Mouse (Mus musculus) spleen, adult 12 weeks (tissue): ENCODE measurements around the gene Nanp.

Experiments
- DNase-seq: peaks from one replicate; pipeline ENCODE4 v3.0.0; 2022; ENCODE audit warnings: low spot score

Gene Nanp

DNA sequence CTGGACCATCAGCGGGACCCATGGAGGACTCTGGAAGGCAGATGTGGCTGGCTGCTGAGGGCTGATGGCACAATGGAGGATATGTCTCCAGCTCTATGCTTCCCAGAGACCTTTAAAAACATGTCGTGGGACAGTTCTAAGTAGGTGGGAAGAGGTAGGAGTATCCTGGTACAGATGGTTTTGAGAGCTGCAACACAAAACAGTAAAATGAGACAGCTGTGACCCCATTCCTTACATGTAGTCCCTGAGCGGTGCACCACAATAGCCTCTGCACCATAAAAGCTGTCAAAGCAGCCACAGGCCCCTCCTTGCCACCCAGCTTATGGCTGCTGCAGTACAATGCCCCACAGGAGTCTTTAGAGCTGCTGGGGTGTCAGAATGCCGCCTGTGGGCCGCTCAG, 41.6 kb downstream of the Nanp start:
- no peak for DNase-seq

DNA sequence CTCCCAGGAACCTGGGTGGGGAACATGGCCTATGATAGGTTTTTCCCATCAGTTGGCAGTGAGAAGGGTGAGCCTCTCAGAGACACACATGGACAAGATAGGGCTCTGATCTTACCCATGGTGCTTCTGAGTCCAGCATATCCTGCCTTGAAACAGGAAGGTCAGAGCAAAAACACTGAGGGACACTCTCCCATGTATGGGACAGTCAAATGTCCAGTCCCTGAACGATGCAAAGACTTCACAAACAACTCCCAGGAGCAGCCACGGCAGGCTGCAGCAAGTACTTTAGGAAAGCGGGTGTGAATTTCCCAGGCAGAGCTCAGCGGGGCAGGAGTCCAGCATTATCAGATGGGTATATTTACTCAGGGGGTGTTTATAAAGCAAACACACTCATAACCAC, 43.9 kb downstream of the Nanp start:
- DNase-seq = no peak

DNA sequence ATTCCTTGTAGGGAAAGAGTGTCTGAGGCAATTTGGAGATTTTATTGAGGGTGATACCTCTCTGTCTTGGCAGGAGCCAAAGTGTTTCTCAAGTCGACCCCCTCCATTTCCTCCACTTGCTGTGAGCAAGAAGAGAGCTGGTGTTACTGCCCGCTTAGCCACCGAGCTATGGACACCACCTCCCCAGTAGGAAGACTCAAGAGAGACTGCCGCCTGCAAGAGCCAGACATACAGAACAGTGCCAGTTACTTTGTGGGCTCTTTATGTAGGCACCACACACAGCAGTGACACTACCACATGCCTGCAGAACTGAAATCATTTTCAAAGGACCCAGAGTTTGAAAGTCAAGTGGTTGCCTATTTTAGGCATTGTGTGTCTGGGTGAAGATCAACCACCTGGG, 48.1 kb downstream of the Nanp start:
- DNase-seq = no peak

DNA sequence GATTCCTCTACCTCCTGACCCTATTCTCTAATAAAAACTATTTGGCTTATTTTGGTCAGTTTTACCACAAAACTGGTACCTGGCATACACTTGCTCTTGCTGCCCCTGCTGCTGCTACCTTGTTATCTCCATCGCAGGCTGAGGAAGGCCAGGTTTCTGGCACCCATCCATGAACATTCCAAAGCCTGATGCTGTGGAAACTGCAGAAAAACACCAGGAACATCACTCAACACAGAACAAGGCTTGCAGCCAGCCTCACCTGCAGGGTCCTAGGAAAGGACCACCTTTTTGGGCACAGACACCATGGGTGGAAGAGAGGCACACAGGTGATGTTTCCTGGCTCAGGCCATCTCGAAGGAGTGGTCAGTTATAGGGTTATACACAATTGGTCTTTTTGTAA, 48.7 kb downstream of the Nanp start:
- no peak for DNase-seq

DNA sequence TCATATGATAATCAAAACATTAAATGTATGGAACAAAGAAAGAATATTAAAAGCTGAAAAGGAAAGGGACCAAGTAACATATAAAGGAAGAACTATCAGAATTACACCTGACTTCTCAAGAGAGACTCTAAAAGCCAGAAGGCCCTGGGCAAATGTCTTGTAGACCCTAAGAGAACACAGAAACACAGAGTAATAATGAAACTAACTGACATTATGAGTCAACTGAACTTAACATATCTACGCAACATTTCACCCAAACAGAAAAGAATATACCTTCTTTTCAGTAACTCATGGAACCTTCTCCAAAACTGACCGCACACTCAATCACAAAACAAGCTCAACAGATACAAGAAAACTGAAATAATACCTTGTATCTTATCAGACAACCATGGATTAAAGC, 53.8 kb downstream of the Nanp start:
- no peak for DNase-seq

DNA sequence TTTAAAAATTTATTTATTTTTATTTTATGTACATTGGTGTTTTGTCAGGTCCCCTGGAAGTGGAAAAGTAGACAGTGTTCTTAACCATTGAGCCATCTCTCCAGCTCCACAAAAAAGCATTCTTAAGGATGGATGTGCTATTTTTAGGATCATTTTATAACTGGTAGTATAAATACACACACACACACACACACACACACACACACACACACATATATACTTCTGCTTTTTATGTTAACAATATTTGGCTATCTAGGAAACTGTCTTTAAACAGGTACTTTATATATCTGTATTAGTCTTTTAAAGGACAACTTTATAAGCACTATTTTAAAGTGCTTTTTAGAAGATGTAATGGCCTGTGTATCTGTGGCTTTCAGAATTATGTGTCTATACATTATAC, 57.1 kb downstream of the Nanp start:
- no peak for DNase-seq

DNA sequence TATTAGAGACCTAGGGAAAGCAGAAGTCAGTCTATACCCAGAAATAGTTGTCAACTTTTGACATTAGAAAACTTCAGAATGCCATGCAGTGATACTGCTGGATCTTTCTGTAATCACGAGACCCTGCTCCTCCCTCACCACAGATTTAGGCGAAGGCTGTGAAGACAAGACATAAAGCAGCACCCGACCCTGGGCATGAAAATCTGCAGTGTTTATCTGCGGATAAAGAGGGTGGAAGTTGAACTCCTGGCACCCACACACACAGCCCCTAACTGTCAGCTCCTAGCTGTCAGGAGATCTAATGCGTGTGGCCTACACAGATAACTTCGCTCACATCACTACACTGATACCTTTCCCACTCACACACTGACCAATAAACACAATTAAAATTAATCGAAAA, 57.7 kb downstream of the Nanp start:
- no peak for DNase-seq

DNA sequence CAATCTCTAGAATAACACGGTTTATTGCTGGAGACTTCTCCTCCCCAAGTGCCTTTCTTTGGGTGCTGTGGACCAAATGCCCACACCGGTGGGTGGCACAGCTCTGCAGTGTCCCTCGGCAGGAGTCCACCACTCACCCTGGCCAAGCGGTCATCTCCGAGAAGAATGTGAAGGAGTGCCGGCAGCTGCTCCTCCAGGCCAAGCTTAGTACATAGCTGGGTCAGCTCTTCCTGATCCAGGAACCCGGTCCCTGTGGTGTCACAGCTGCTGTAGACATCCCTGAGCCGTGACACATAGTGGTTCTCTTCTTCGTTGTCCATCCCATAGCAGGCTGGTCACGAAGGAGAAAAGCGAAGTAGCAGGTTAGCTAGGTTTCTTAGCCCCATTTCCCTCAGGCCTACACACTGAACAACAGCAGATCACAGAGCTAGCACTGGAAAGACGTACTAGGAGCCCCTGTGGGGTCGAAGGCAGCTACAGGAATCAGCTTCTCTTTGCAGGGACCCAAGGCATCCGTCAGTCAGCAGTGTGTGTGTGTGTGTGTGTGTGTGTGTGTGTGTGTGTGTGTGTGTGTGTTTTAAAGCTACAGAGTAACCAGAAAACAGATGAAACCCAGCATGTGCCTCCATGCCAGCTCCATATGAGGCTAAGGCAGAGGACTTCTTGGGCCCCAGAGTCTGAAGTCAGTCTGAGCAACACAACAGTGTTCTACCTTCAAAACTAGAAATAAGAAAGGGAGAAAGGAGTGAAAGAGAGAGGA, 59.2 kb downstream of the Nanp start:
- DNase-seq = no peak
